Mouse (Mus musculus) ES-Bruce4 (cell line): ENCODE results near the gene Trex1. TPM values are rescaled to one million over a fixed set of nuclear protein-coding genes. Genes with fewer than 3 reads are reported as not detected.

Source experiments
- H3K27ac ChIP-seq: 2 replicates; pipeline ENCODE4 v1.5.1; 2012; ENCODE audit warnings: low read length, inconsistent platforms; ENCODE audit not compliant: insufficient read depth
- H3K27me3 ChIP-seq: 2 replicates; pipeline ENCODE4 v1.6.1; 2012; ENCODE audit warnings: mild to moderate bottlenecking, low read length, inconsistent platforms; ENCODE audit not compliant: control insufficient read depth, poor library complexity, insufficient read depth, severe bottlenecking
- H3K36me3 ChIP-seq: 2 replicates; pipeline ENCODE4 v1.6.1; 2012; ENCODE audit warnings: inconsistent platforms, mild to moderate bottlenecking, low read length, moderate library complexity; ENCODE audit not compliant: control insufficient read depth, poor library complexity, insufficient read depth, severe bottlenecking
- H3K4me1 ChIP-seq: one replicate; pipeline ENCODE4 v1.8.1; 2011; ENCODE audit warnings: low read length; ENCODE audit not compliant: control insufficient read depth, insufficient read depth
- H3K4me3 ChIP-seq: 2 replicates; pipeline ENCODE4 v1.5.1; 2011; ENCODE audit warnings: low read depth, mild to moderate bottlenecking, low read length
- H3K9ac ChIP-seq: 2 replicates; pipeline ENCODE4 v1.6.1; 2012; ENCODE audit warnings: low read depth, mild to moderate bottlenecking, inconsistent platforms; ENCODE audit not compliant: poor library complexity, severe bottlenecking
- H3K9me3 ChIP-seq: replicated peaks from 2 replicates; pipeline ENCODE4 v1.6.1; 2012; ENCODE audit warnings: mild to moderate bottlenecking, low read length, inconsistent platforms; ENCODE audit not compliant: control insufficient read depth, poor library complexity, insufficient read depth, severe bottlenecking
- CTCF ChIP-seq: IDR thresholded peaks from one replicate; pipeline ENCODE4 v1.8.1; 2011; ENCODE audit warnings: low read depth, low read length
- EP300 ChIP-seq: IDR thresholded peaks from 2 replicates; pipeline ENCODE4 v1.6.1; 2011; ENCODE audit warnings: low read depth, low read length; ENCODE audit not compliant: insufficient read depth
- POLR2A ChIP-seq: IDR thresholded peaks from one replicate; pipeline ENCODE4 v1.8.1; 2011; ENCODE audit warnings: low read length; ENCODE audit not compliant: insufficient read depth
- polyA plus RNA-seq: library from polyadenylated mRNA; stranded (reverse); fragments of >200 nt; gene quantifications from 2 replicates; pipeline ENCODE4 v1.2.4, GENCODE M21; 2011; ENCODE audit warnings: low read depth; ENCODE audit not compliant: missing spikeins, insufficient read depth, insufficient read length

The Trex1 gene
- polyA plus RNA-seq, 1 experiment: not detected

- no peaks in the 10 kb centered on the region for H3K4me1 ChIP-seq
- H3K9me3 ChIP-seq: no peaks in the 10 kb centered on the region
- H3K36me3 ChIP-seq: no peaks in the 10 kb centered on the region
- H3K27me3 ChIP-seq: no peaks in the 10 kb centered on the region
- no peak overlapping the region for H3K9ac ChIP-seq
- no peak overlapping the region for H3K27ac ChIP-seq
- H3K4me3 ChIP-seq: no peak overlapping the region
- TF ChIP-seq POLR2A (no peak), CTCF (peak; percentile 72)
These were observed 13.2 kb downstream of the Trex1 start for GRCm38 (mm10) chr9:109046306-109046705.

- Histone ChIP-seq H3K27ac (no peak overlapping the region), H3K9me3 (no peaks in the 10 kb centered on the region), H3K4me1 (no peaks in the 10 kb centered on the region), H3K9ac (no peak overlapping the region), H3K4me3 (no peak overlapping the region), H3K27me3 (no peaks in the 10 kb centered on the region), H3K36me3 (no peaks in the 10 kb centered on the region)
- TF ChIP-seq CTCF (no peak), POLR2A (no peak), EP300 (no peak)
These were observed 18.2 kb downstream of the Trex1 start for GRCm38 (mm10) chr9:109041351-109041750.

- no peak overlapping the region for H3K9ac ChIP-seq
- H3K9me3 ChIP-seq: no peaks in the 10 kb centered on the region
- H3K27ac ChIP-seq: no peak overlapping the region
- TF ChIP-seq CTCF: no peak
- TF ChIP-seq POLR2A: no peak
- TF ChIP-seq EP300: no peak
- no peaks in the 10 kb centered on the region for H3K27me3 ChIP-seq
- no peaks in the 10 kb centered on the region for H3K4me1 ChIP-seq
- no peaks in the 10 kb centered on the region for H3K36me3 ChIP-seq
- H3K4me3 ChIP-seq: no peak overlapping the region
These were observed 18.6 kb downstream of the Trex1 start for GRCm38 (mm10) chr9:109040906-109041305.

- Histone ChIP-seq H3K4me3 (no peak overlapping the region), H3K9me3 (no peaks in the 10 kb centered on the region), H3K36me3 (no peaks in the 10 kb centered on the region), H3K4me1 (no peaks in the 10 kb centered on the region), H3K27ac (no peak overlapping the region), H3K27me3 (no peaks in the 10 kb centered on the region), H3K9ac (no peak overlapping the region)
- TF ChIP-seq EP300 (no peak), POLR2A (no peak), CTCF (no peak)
These were observed 19.3 kb downstream of the Trex1 start for GRCm38 (mm10) chr9:109040216-109040615.

- TF ChIP-seq EP300 (no peak), POLR2A (no peak), CTCF (no peak)
- no peak overlapping the region for H3K4me3 ChIP-seq
- no peaks in the 10 kb centered on the region for H3K9me3 ChIP-seq
- no peak overlapping the region for H3K9ac ChIP-seq
- H3K27ac ChIP-seq: no peak overlapping the region
- no peaks in the 10 kb centered on the region for H3K4me1 ChIP-seq
- no peaks in the 10 kb centered on the region for H3K27me3 ChIP-seq
- H3K36me3 ChIP-seq: no peaks in the 10 kb centered on the region
These were observed 19.9 kb downstream of the Trex1 start for GRCm38 (mm10) chr9:109039681-109040080.

- H3K27me3 ChIP-seq: no peaks in the 10 kb centered on the region
- H3K27ac ChIP-seq: no peak overlapping the region
- peak overlapping the region; percentile 57 for H3K9ac ChIP-seq
- H3K4me1 ChIP-seq: no peaks in the 10 kb centered on the region
- no peaks in the 10 kb centered on the region for H3K9me3 ChIP-seq
- H3K4me3 ChIP-seq: peak overlapping the region; percentile 72
- H3K36me3 ChIP-seq: no peaks in the 10 kb centered on the region
- TF ChIP-seq POLR2A: no peak
- no peak for TF ChIP-seq CTCF
- TF ChIP-seq EP300: no peak
These were observed 20.6 kb downstream of the Trex1 start for GRCm38 (mm10) chr9:109038901-109039364.
